Mouse (Mus musculus): ENCODE measurements around the gene Prodh2. TPM values are rescaled to one million over a fixed set of nuclear protein-coding genes. Genes with fewer than 3 reads are reported as not detected.

Prodh2 gene
- polyA plus RNA-seq, 1 experiment from 2014 or later, result not detected

DNA sequence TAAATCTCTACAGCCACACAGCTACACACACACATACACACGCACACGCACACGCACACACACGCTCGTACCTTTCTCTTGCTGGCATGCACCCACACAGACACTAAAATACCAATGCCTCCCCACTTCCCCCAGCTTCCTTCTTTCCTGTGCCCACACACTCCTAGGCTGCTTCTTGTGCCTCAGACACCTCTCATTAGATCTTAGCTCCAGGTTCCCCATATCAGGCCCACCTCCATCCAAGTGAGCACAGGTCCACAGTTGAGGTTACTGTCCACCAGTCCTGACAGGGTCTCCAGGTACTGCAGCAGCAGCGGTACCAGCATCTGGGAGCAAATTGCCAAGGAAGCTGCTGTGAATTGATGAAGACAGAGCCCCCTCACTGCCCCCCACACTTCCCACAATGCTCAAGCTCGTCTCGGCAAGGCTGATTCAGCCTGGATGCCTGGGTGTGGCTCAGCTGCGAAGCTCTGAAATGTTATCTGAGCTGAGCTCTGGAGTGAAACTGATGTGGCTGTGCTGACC lies 37.9 kb downstream of the Prodh2 start:
- Histone ChIP-seq H3K36me3 (peaks cover 60% of the 10 kb centered on the region), H3K9ac (replicated peaks) (peak overlapping the region; percentile 94; the same call in 1 of the 2 replicates), H3K4me3 (no peak overlapping the region), H3K9me3 (no peaks in the 10 kb centered on the region), H3K4me2 (replicated peaks) (peak overlapping the region; percentile 78), H3K27ac (replicated peaks) (no peak overlapping the region), H3K27me3 (no peaks in the 10 kb centered on the region), H3K4me1 (peaks cover 44% of the 10 kb centered on the region)
- 84% methylated on average over 9 of the region's 9 CpGs for WGBS
- ATAC-seq (replicated peaks), result no peak

DNA sequence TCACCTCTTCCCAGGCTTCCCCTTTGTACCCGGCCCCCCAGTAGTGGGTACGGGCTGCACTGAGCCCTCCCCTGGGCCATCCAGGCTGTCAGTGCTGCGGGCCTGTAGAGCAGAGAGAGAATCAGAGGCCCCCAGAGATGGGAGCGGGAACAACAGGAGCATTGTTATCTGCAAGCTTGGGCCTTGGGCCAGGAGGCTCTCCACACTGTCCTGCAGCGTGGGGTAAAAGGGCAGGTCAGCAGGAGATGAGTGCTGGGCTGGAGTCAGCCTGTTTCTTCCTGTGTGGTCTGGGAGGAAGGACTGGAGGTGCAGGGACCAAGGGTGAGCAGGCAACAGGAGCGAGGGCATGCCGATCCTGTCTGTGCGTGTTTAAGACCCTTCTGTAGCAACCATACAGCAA lies 39.5 kb downstream of the Prodh2 start:
- Histone ChIP-seq H3K9me3 (no peaks in the 10 kb centered on the region), H3K36me3 (peaks cover 45% of the 10 kb centered on the region), H3K4me3 (peak overlapping the region; percentile 91), H3K27ac (replicated peaks) (no peak overlapping the region), H3K4me1 (peaks cover 38% of the 10 kb centered on the region), H3K4me2 (replicated peaks) (peak overlapping the region; percentile 78), H3K27me3 (no peaks in the 10 kb centered on the region), H3K9ac (replicated peaks) (peak overlapping the region; percentile 94)
- no peak for ATAC-seq (replicated peaks)
- 8% methylated on average over 8 of the region's 8 CpGs for WGBS

DNA sequence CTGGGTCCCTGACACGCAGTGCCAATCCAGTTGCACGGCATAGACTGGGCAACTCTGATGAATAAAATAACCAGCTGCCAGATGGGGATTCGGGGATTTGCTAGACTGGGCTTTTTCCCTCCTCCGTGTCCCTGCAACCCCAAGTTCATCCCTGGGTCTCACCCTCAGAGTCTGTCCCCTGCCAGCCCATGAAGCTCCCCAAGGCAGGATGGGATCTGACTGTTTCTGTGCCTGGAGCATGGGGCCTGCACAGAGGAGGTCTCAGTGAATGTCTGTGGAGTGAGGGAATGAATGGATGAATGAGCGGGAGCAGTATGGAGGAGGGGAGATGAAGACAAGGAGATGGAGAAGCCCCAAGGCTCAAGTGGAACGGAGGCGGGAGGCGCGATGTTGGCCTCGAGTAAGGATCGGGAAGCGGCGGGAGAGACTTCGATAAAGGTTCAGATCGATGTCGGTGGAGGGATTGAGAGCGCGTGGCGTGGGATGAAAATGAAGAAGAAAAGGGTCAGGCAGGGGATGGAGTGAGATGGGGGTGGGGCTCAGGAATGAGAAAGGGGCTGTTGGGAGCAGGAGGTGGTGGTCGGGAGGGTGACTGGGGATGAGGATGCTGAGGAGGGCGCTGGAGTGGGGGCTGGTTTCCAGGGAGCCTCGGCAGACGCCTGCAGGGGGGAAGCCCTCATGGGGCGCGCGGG lies 40.7 kb downstream of the Prodh2 start:
- Histone ChIP-seq H3K4me1 (peaks cover 38% of the 10 kb centered on the region), H3K27me3 (no peaks in the 10 kb centered on the region), H3K4me2 (replicated peaks) (peak overlapping the region; percentile 78), H3K4me3 (peak overlapping the region; percentile 91), H3K27ac (replicated peaks) (peak overlapping the region; percentile 98), H3K36me3 (peaks cover 33% of the 10 kb centered on the region), H3K9ac (replicated peaks) (peak overlapping the region; percentile 94), H3K9me3 (no peaks in the 10 kb centered on the region)
- ATAC-seq (replicated peaks), result peak; percentile 48
- WGBS, result 2% methylated on average over 26 of the region's 26 CpGs

DNA sequence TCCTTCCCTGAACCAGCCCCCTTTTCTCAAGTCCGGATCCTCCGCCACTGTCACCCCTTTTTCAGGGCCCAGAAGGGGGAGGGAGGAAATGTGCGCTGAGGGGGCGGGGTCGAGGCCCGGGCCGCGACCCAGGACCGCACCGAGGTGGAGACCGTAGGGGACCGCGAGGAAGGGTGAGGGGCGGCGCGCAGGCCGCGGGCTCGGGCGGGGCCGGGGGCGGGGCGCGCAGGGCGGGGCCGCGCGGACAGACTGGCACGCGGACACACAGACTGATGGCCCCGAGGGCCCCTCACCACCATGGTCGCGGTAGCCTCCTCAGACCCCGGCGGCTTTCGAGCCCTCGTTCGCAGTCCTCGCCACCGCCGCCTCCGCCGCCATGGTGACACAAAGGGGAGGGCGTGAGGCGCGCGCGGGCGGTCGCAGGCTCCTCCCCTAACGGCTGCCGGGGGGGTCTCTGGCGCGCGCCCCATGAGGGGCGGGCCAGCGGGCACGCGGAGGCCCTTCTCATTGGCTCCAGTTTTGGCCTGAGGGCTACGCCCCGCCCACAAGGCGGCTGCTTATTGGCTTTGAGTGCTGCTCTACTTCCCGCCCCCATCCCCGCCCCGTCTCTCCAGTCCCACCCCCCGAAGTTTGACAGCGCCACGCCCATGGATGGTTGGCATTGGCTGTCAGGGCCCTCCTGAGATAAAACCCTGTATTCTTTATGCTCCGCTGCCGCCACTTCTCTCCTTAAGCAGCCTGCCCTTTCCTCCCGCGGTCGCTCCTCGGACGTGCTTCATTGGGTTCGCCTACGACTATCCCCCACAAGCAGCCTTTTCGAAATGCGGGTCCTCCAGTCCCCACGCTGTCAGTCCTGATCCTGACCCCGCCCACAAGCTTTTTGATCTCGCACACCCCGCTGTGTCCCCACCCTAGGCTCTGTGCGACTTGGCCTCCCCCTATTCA lies 41.5 kb downstream of the Prodh2 start, which contains the start of gene Arhgap33:
Gene Arhgap33 (minus strand): TSS at position 428 of the 945 bp plus-strand sequence.
- peak within 1 kb of the TSS; percentile 91 for H3K4me3 ChIP-seq
- no peaks in the 10 kb centered on the region for H3K27me3 ChIP-seq
- WGBS, result under 1% methylated on average over 62 of the region's 84 CpGs
- ATAC-seq (replicated peaks), result peak; percentile 87
- H3K4me1 ChIP-seq, result peaks cover 38% of the 10 kb centered on the region
- peak within 1 kb of the TSS; percentile 94 for H3K9ac ChIP-seq (replicated peaks)
- peak within 1 kb of the TSS; percentile 78 for H3K4me2 ChIP-seq (replicated peaks)
- peaks cover 29% of the 10 kb centered on the region for H3K36me3 ChIP-seq
- H3K27ac ChIP-seq (replicated peaks), result peak within 1 kb of the TSS; percentile 98
- no peaks in the 10 kb centered on the region for H3K9me3 ChIP-seq

DNA sequence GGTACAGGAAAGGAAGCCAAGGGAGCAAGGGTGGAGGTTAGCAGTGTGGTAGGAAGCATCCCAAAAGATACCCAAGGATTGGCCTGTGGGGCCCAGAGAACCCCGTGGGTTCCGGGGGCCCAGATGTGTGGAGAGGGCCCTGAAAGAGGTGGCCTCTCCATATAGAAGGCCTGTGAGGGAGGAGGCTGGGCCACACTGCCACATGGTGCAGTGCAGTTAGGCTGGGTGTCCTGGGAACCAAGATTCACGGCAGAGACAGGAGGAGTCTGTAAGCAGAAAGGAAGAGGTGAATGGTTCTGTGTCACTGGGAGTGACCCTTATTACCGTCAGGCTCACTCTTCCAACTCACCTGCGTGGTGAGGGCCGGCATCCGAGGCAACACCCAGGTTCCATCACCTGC lies 47.1 kb downstream of the Prodh2 start:
- peaks cover 15% of the 10 kb centered on the region for H3K36me3 ChIP-seq
- 90% methylated on average over 7 of the region's 7 CpGs for WGBS
- no peak for ATAC-seq (replicated peaks)

DNA sequence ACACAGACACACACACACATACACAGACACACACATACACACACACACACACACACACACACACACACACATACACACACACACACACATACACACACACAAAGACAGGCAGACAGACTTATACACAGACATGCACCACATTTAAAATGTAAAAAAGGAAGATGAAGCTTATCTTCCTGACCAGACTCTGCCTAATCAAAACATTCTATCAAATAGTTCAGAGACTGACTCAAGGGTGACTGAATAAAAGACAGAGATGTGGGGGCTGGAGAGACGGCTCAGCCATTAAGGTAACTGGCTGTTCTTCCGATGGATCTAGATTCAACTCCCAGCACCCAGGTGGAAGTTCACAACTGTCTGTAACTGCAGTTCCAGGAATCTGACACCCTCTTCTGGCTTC lies 50.9 kb downstream of the Prodh2 start:
- Histone ChIP-seq H3K27ac (replicated peaks) (no peak overlapping the region), H3K9ac (replicated peaks) (no peak overlapping the region), H3K4me1 (no peaks in the 10 kb centered on the region), H3K27me3 (no peaks in the 10 kb centered on the region), H3K36me3 (peaks cover 36% of the 10 kb centered on the region), H3K4me2 (replicated peaks) (no peak overlapping the region), H3K9me3 (no peaks in the 10 kb centered on the region), H3K4me3 (no peak overlapping the region)
- no peak for ATAC-seq (replicated peaks)
- WGBS, result 94% methylated on average over 2 of the region's 2 CpGs

More for the DNA sequence above, 47.1 kb downstream of the Prodh2 start:
- H3K27me3 ChIP-seq, result no peaks in the 10 kb centered on the region
- H3K9me3 ChIP-seq, result no peaks in the 10 kb centered on the region
- no peak overlapping the region for H3K9ac ChIP-seq (replicated peaks)
- no peak overlapping the region for H3K27ac ChIP-seq (replicated peaks)
- peaks cover 5% of the 10 kb centered on the region for H3K4me1 ChIP-seq
- H3K4me2 ChIP-seq (replicated peaks), result no peak overlapping the region
- H3K4me3 ChIP-seq, result no peak overlapping the region

DNA sequence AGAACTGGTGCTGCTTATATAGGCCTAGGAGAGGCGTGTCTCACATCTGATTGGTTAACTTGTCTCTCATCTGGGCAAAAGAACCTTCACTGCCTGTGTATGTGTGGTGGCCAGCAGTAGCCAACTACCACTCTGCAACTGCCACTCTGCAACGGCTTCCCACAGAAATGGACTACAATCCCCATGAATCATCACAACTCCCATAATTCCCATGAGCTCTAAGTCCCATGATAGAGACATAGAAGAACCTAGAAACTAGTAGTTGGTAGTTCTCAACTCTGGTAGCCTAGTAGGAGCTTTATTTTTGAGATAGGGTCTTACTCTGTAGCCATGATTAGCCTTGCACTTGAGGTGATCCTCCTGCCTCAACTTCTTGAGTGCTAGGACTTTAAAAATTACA lies 56.5 kb downstream of the Prodh2 start:
- WGBS, result 95% methylated on average over 2 of the region's 2 CpGs
- Histone ChIP-seq H3K4me2 (replicated peaks) (no peak overlapping the region), H3K27ac (replicated peaks) (no peak overlapping the region), H3K9me3 (no peaks in the 10 kb centered on the region), H3K4me3 (no peak overlapping the region), H3K9ac (replicated peaks) (no peak overlapping the region), H3K36me3 (peaks cover 26% of the 10 kb centered on the region), H3K27me3 (no peaks in the 10 kb centered on the region), H3K4me1 (peaks cover 21% of the 10 kb centered on the region)
- no peak for ATAC-seq (replicated peaks)

DNA sequence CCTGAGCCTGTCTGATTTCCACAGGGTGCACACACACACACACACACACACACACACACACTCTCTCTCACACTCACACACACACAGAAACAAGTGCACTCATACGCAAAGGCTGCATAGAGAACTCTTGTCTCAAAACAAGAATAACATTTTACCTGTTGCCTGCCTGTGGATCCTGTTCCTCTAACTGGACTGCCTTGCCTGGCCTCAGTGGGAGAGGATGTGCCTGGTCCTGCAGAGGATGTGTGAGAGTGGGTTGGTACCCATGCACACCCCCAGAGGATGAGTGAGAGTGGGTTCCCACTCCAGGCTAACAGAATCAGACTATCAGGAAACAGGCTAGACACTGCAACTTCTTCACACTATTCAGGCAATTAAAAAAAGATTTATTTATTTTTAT lies 57.2 kb downstream of the Prodh2 start:
- WGBS, result 86% methylated on average over 1 of the region's 1 CpGs
- H3K36me3 ChIP-seq, result peaks cover 33% of the 10 kb centered on the region
- no peaks in the 10 kb centered on the region for H3K27me3 ChIP-seq
- ATAC-seq (replicated peaks), result no peak
- H3K9ac ChIP-seq (replicated peaks), result no peak overlapping the region
- H3K4me2 ChIP-seq (replicated peaks), result no peak overlapping the region
- H3K27ac ChIP-seq (replicated peaks), result 0 out of 2 replicates have a peak overlapping the region, but pooled peaks have one; percentile 21
- H3K9me3 ChIP-seq, result no peaks in the 10 kb centered on the region
- H3K4me1 ChIP-seq, result peaks cover 21% of the 10 kb centered on the region
- no peak overlapping the region for H3K4me3 ChIP-seq

DNA sequence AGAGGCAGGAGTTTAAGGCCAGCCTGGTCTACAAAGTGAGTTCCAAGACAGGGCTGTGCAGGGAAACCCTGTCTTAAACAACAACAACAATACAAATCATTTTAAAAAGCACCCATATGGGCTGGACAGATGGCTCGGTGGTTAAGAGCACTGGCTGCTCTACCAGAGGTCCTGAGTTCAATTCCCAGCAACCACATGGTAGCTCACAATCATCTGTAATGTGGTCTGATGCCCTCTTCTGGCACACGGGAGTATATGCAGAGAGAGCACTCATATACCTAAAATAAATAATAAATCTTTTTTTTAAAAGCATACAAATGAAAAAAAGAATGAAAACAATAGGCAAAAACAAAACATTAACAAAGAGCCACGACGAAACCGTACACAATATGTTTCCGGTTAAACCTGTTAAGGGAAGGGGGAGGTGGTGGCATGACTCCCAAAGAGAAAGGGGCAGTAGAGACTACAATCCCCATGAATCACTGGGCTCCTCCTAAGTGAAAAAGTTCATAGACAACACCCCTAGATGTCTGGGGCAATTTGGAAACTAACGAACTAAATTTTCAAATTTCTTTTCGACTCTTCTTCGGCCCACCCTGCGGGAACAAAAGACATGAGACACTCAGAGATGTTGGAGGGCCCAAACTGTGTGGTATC lies 58.2 kb downstream of the Prodh2 start:
- Histone ChIP-seq H3K27me3 (no peaks in the 10 kb centered on the region), H3K9ac (replicated peaks) (peak overlapping the region; percentile 66), H3K4me3 (peak overlapping the region; percentile 74), H3K36me3 (peaks cover 33% of the 10 kb centered on the region), H3K4me1 (peaks cover 21% of the 10 kb centered on the region), H3K27ac (replicated peaks) (peak overlapping the region; percentile 99), H3K4me2 (replicated peaks) (peak overlapping the region; percentile 94), H3K9me3 (no peaks in the 10 kb centered on the region)
- ATAC-seq (replicated peaks), result peak; percentile 68
- WGBS, result 2% methylated on average over 10 of the region's 10 CpGs

DNA sequence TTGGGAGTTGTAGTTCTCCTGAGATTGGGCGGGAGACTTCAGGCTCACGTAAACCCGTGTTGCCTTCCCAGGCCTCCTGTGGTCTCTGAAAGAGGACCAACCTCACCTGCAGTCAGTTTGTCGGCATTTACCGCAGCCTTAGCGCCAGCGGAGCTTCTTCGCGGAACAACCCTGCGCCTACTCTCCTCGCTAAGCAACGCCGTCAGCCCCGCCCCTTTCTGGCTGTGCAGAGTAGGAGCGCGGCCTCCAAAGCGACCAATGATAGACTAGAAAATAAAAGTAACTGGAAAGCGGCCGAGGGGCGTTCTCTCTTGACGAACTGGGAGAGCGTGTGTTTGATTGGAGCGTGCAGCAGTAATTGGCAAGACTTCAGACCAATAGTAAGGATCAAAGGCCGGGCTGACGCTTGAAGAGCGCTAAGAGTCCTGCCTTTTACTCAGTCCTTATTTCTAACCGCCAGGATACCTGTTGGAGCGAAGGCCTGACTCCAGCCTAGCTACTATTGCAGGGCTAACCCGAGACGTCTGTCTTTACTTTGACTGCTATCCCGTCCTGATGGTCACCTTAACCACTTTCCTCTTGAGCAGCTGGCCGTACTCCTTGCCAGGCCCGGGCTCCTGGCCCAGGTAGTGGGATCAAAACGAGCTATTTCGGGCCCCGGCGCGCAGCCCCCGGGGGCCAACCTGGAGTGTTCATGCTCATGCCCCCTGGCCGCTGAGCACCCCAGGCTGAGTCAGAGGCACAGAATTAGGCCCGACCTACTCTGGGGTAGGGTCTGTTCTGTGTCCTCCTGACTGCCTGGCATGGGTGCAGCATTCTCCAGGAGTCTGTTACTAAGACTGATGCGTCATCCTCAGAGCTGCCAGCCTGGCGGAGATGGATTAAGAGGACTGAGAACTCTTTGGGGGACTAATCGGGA lies 58.9 kb downstream of the Prodh2 start, which contains the start of the genes Hspb6 and Proser3:
Gene Hspb6 (plus strand): TSS at position 77 of the 919 bp plus-strand sequence.
Gene Proser3 (minus strand): TSS at position 198 of the 919 bp plus-strand sequence.
- H3K27ac ChIP-seq (replicated peaks), result peak within 1 kb of the TSS; percentile 99
- 1% methylated on average over 44 of the region's 44 CpGs for WGBS
- H3K4me2 ChIP-seq (replicated peaks), result peak within 1 kb of the TSS; percentile 94
- H3K4me3 ChIP-seq, result peak within 1 kb of the TSS; percentile 74
- peaks cover 41% of the 10 kb centered on the region for H3K36me3 ChIP-seq
- H3K9ac ChIP-seq (replicated peaks), result peak within 1 kb of the TSS; percentile 66
- no peaks in the 10 kb centered on the region for H3K9me3 ChIP-seq
- H3K27me3 ChIP-seq, result no peaks in the 10 kb centered on the region
- peak; percentile 96 for ATAC-seq (replicated peaks)
- H3K4me1 ChIP-seq, result peaks cover 21% of the 10 kb centered on the region
